Mouse (Mus musculus) liver, adult 2 months (tissue): Measurements from ENCODE around the gene Inava.

ENCODE experiments used
- CTCF ChIP-seq: fragments of 200-500 bp; IDR thresholded peaks from 2 replicates; pipeline ENCODE4 v1.5.1; 2011; ENCODE audit warnings: low read depth, low read length, control low read depth
- POLR2A ChIP-seq: fragments of 200-500 bp; IDR thresholded peaks from 2 replicates; pipeline ENCODE4 v1.6.1; 2011; ENCODE audit warnings: low read length, control low read depth; ENCODE audit not compliant: insufficient read depth; ENCODE audit errors: extremely low read depth

DNA sequence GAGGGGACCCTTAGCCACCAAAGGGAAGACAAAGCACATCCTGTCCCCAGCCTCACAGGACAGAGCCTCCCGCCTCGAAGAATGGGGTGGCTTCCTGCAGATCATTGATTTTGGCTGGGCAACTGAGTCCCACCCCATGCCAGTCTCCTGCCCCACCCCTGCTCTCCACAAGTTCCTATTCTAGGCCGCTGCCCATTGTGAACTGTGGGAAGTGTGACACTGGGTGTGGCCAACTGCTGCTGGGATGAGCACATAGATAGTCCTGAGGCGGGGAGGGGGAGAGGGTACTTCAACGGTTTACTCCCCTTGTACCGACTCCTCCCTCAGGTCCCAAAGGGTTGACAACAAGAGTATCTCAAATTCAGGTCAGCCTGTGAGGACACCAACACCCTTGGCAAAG, 55.3 kb downstream of the Inava start:
- TF ChIP-seq CTCF = no peak
- no peak for TF ChIP-seq POLR2A
